Mouse (Mus musculus) intestine, embryonic 15.5 days (tissue): Measurements from ENCODE around the gene Kif1bp. TPM values are rescaled to one million over a fixed set of nuclear protein-coding genes. Genes with fewer than 3 reads are reported as not detected.
A peak's percentile ranks its signal among the peaks of the same experiment; 100 is the strongest.
"Not testable (repeated sequence)": the region's sequence is repeated elsewhere in the genome, so short reads cannot be mapped to it uniquely, and the experiment has no call there.

ENCODE experiments used
- ATAC-seq: fragments of 200-750 bp; cut with Nextera tagmentation; 2 replicates; pipeline ENCODE4 v1.8.0; 2017; ENCODE audit warnings: moderate TSS enrichment, moderate library complexity
- H3K27ac ChIP-seq: fragments of 300-500 bp; sonication (generic); 2 replicates; pipeline ENCODE4 v1.5.1; 2015; ENCODE audit warnings: mild to moderate bottlenecking, inconsistent platforms
- H3K27me3 ChIP-seq: fragments of 300-500 bp; sonication (generic); replicated peaks from 2 replicates; pipeline ENCODE4 v1.6.1; 2015; ENCODE audit warnings: inconsistent platforms
- H3K36me3 ChIP-seq: fragments of 300-500 bp; sonication (generic); 2 replicates; pipeline ENCODE4 v1.6.1; 2015; ENCODE audit warnings: inconsistent platforms
- H3K4me1 ChIP-seq: fragments of 300-500 bp; sonication (generic); replicated peaks from 2 replicates; pipeline ENCODE4 v1.6.1; 2015; ENCODE audit warnings: inconsistent platforms
- H3K4me2 ChIP-seq: fragments of 300-500 bp; sonication (generic); replicated peaks from 2 replicates; pipeline ENCODE4 v1.6.1; 2015; ENCODE audit warnings: mild to moderate bottlenecking, inconsistent platforms
- H3K4me3 ChIP-seq: fragments of 300-500 bp; sonication (generic); replicated peaks from 2 replicates; pipeline ENCODE4 v1.5.1; 2015; ENCODE audit warnings: inconsistent platforms
- H3K9ac ChIP-seq: fragments of 300-500 bp; sonication (generic); 2 replicates; pipeline ENCODE4 v1.6.1; 2015; ENCODE audit warnings: inconsistent platforms
- H3K9me3 ChIP-seq: fragments of 300-500 bp; sonication (generic); 2 replicates; pipeline ENCODE4 v1.6.1; 2016; ENCODE audit warnings: inconsistent platforms
- WGBS: fragments of 180-500 bp; shearing (Covaris S2); methylation state at CpG from one replicate; pipeline ENCODE4 v1.1.7; 2015; 5-methylcytosine and 5-hydroxymethylcytosine counted together
- polyA plus RNA-seq: library from polyadenylated mRNA; unstranded; fragments of >200 nt; fragmentation: Nextera tagmentation; extraction: Ambion mirVana; gene quantifications from 2 replicates; pipeline ENCODE4 v1.2.1, GENCODE M21; 2015

Gene Kif1bp
- polyA plus RNA-seq, 1 experiment from 2014 or later, result 29.7 TPM

- Histone ChIP-seq H3K9me3 (no peaks in the 10 kb centered on the region), H3K4me1 (no peaks in the 10 kb centered on the region), H3K27me3 (no peaks in the 10 kb centered on the region), H3K4me3 (no peak overlapping the region), H3K4me2 (no peak overlapping the region), H3K9ac (no peak overlapping the region), H3K27ac (no peak overlapping the region), H3K36me3 (peaks cover 50% of the 10 kb centered on the region)
- WGBS, result 82% methylated on average over 1 of the region's 1 CpGs
- ATAC-seq, result no peak
Observed at GRCm38 (mm10) chr10:62583245-62583644, 5.0 kb upstream of the Kif1bp start.

GRCm38 (mm10) chr10:62582701-62583100 is 4.4 kb upstream of the Kif1bp start:
- peaks cover 45% of the 10 kb centered on the region for H3K36me3 ChIP-seq
- 0 out of 2 replicates have a peak, but pooled peaks cover under 1% of the 10 kb centered on the region for H3K4me1 ChIP-seq
- no peak for ATAC-seq
- no peaks in the 10 kb centered on the region for H3K9me3 ChIP-seq
- H3K27ac ChIP-seq, result no peak overlapping the region
- no peak overlapping the region for H3K4me2 ChIP-seq
- no peak overlapping the region for H3K4me3 ChIP-seq
- H3K27me3 ChIP-seq, result no peaks in the 10 kb centered on the region
- H3K9ac ChIP-seq, result no peak overlapping the region
- WGBS, result 77% methylated on average over 7 of the region's 7 CpGs

- WGBS, result 83% methylated on average over 17 of the region's 17 CpGs
- H3K27me3 ChIP-seq, result no peaks in the 10 kb centered on the region
- peaks cover 42% of the 10 kb centered on the region for H3K36me3 ChIP-seq
- H3K9ac ChIP-seq, result no peak overlapping the region
- peaks cover 4% of the 10 kb centered on the region; the same call in 1 of the 2 replicates for H3K4me1 ChIP-seq
- H3K4me3 ChIP-seq, result no peak overlapping the region
- H3K4me2 ChIP-seq, result no peak overlapping the region
- no peak overlapping the region for H3K27ac ChIP-seq
- no peak for ATAC-seq
- no peaks in the 10 kb centered on the region for H3K9me3 ChIP-seq
Observed at GRCm38 (mm10) chr10:62582263-62582662, 4.0 kb upstream of the Kif1bp start.

- not testable (repeated sequence) for H3K27me3 ChIP-seq, H3K9me3 ChIP-seq, H3K9ac ChIP-seq, ATAC-seq, H3K4me1 ChIP-seq, H3K4me2 ChIP-seq, H3K4me3 ChIP-seq, H3K27ac ChIP-seq
- 93% methylated on average over 12 of the region's 13 CpGs for WGBS
- H3K36me3 ChIP-seq, result peaks cover 23% of the 10 kb centered on the region
Observed at GRCm38 (mm10) chr10:62579129-62579528, 872 bp upstream of the Kif1bp start.

GRCm38 (mm10) chr10:62577673-62578337 is 452 bp downstream of the Kif1bp start:
- peak; percentile 89 for ATAC-seq
- Histone ChIP-seq H3K9ac (peak overlapping the region; percentile 84), H3K36me3 (peaks cover 13% of the 10 kb centered on the region), H3K4me3 (peak overlapping the region; percentile 83), H3K9me3 (no peaks in the 10 kb centered on the region), H3K4me2 (peak overlapping the region; percentile 92), H3K27ac (peak overlapping the region; percentile 77), H3K27me3 (no peaks in the 10 kb centered on the region), H3K4me1 (peaks cover 8% of the 10 kb centered on the region)
- WGBS, result under 1% methylated on average over 54 of the region's 54 CpGs

- no peak overlapping the region for H3K9ac ChIP-seq
- H3K27me3 ChIP-seq, result no peaks in the 10 kb centered on the region
- H3K27ac ChIP-seq, result no peak overlapping the region
- peaks cover 8% of the 10 kb centered on the region for H3K4me1 ChIP-seq
- no peak for ATAC-seq
- no peak overlapping the region for H3K4me3 ChIP-seq
- WGBS, result 92% methylated on average over 13 of the region's 13 CpGs
- 0 out of 2 replicates have a peak, but pooled peaks cover 4% of the 10 kb centered on the region for H3K36me3 ChIP-seq
- no peaks in the 10 kb centered on the region for H3K9me3 ChIP-seq
- H3K4me2 ChIP-seq, result no peak overlapping the region
Observed at GRCm38 (mm10) chr10:62575001-62575400, 3.3 kb downstream of the Kif1bp start.

- Histone ChIP-seq H3K4me1 (no peaks in the 10 kb centered on the region), H3K36me3 (peaks cover 27% of the 10 kb centered on the region; the same call in 1 of the 2 replicates), H3K4me2 (no peak overlapping the region), H3K9me3 (no peaks in the 10 kb centered on the region), H3K9ac (no peak overlapping the region), H3K27me3 (no peaks in the 10 kb centered on the region), H3K27ac (no peak overlapping the region), H3K4me3 (no peak overlapping the region)
- WGBS, result 85% methylated on average over 7 of the region's 7 CpGs
- ATAC-seq, result peak; percentile 49; the same call in 1 of the 2 replicates
Observed at GRCm38 (mm10) chr10:62570126-62570871, 8.0 kb downstream of the Kif1bp start.

GRCm38 (mm10) chr10:62568861-62569260 is 9.4 kb downstream of the Kif1bp start:
- Histone ChIP-seq H3K4me2 (no peak overlapping the region), H3K4me3 (no peak overlapping the region), H3K27me3 (no peaks in the 10 kb centered on the region), H3K4me1 (no peaks in the 10 kb centered on the region), H3K9me3 (no peaks in the 10 kb centered on the region), H3K36me3 (peaks cover 32% of the 10 kb centered on the region), H3K27ac (no peak overlapping the region), H3K9ac (no peak overlapping the region)
- WGBS, result 82% methylated on average over 4 of the region's 4 CpGs
- no peak for ATAC-seq

- Histone ChIP-seq H3K9ac (no peak overlapping the region), H3K27ac (no peak overlapping the region), H3K4me1 (no peaks in the 10 kb centered on the region), H3K9me3 (no peaks in the 10 kb centered on the region), H3K4me3 (no peak overlapping the region), H3K27me3 (no peaks in the 10 kb centered on the region), H3K4me2 (no peak overlapping the region), H3K36me3 (peaks cover 21% of the 10 kb centered on the region)
- no peak for ATAC-seq
- WGBS, result 97% methylated on average over 1 of the region's 1 CpGs
Observed at GRCm38 (mm10) chr10:62557736-62558135, 20.5 kb downstream of the Kif1bp start.

- no peak for ATAC-seq
- Histone ChIP-seq H3K27me3 (no peaks in the 10 kb centered on the region), H3K9ac (no peak overlapping the region), H3K36me3 (peaks cover 18% of the 10 kb centered on the region), H3K4me3 (no peak overlapping the region), H3K9me3 (no peaks in the 10 kb centered on the region), H3K4me2 (no peak overlapping the region), H3K4me1 (no peaks in the 10 kb centered on the region), H3K27ac (no peak overlapping the region)
- 84% methylated on average over 6 of the region's 6 CpGs for WGBS
Observed at GRCm38 (mm10) chr10:62556558-62556901, 21.7 kb downstream of the Kif1bp start.

GRCm38 (mm10) chr10:62555705-62556557 is 22.3 kb downstream of the Kif1bp start:
- 75% methylated on average over 11 of the region's 11 CpGs for WGBS
- no peaks in the 10 kb centered on the region for H3K9me3 ChIP-seq
- H3K27me3 ChIP-seq, result no peaks in the 10 kb centered on the region
- no peak overlapping the region for H3K4me2 ChIP-seq
- peaks cover 18% of the 10 kb centered on the region for H3K36me3 ChIP-seq
- H3K4me1 ChIP-seq, result no peaks in the 10 kb centered on the region
- ATAC-seq, result no peak
- H3K4me3 ChIP-seq, result no peak overlapping the region
- no peak overlapping the region for H3K27ac ChIP-seq
- H3K9ac ChIP-seq, result no peak overlapping the region

GRCm38 (mm10) chr10:62553611-62554091 is 24.6 kb downstream of the Kif1bp start:
- no peak overlapping the region for H3K9ac ChIP-seq
- H3K4me2 ChIP-seq, result no peak overlapping the region
- H3K4me3 ChIP-seq, result no peak overlapping the region
- no peaks in the 10 kb centered on the region for H3K27me3 ChIP-seq
- no peaks in the 10 kb centered on the region for H3K4me1 ChIP-seq
- WGBS, result 76% methylated on average over 12 of the region's 12 CpGs
- peaks cover 7% of the 10 kb centered on the region for H3K36me3 ChIP-seq
- no peaks in the 10 kb centered on the region for H3K9me3 ChIP-seq
- ATAC-seq, result no peak
- no peak overlapping the region for H3K27ac ChIP-seq
